Mouse (Mus musculus) erythroblast, embryonic 14.5 days (primary cell): ENCODE results near the gene Sbf2.

Source experiments
- GATA1 ChIP-seq: IDR thresholded peaks from 2 replicates; pipeline ENCODE4 v1.6.1; 2012; ENCODE audit warnings: low read length, inconsistent platforms, mixed read lengths
- TAL1 ChIP-seq: IDR thresholded peaks from 3 replicates; pipeline ENCODE4 v1.6.1; 2012; ENCODE audit warnings: low read length, inconsistent platforms, mixed read lengths

- TF ChIP-seq GATA1, result no peak
- no peak for TF ChIP-seq TAL1
Measured at GRCm38 (mm10) chr7:110286838-110287475, 327.8 kb downstream of the Sbf2 start.
